Mouse (Mus musculus) stomach, embryonic 15.5 days (tissue): ENCODE data around the gene Uchl3. TPM values are rescaled to one million over a fixed set of nuclear protein-coding genes. Genes with fewer than 3 reads are reported as not detected.

Experiments
- ATAC-seq: fragments of 200-750 bp; cut with Nextera tagmentation; 2 replicates; pipeline ENCODE4 v1.8.0; 2017; ENCODE audit warnings: low read depth, moderate number of reproducible peaks, moderate TSS enrichment; ENCODE audit not compliant: insufficient read depth, low FRiP score
- H3K27ac ChIP-seq: fragments of 300-500 bp; sonication (generic); 2 replicates; pipeline ENCODE4 v1.5.1; 2015; ENCODE audit warnings: mild to moderate bottlenecking, inconsistent platforms
- H3K27me3 ChIP-seq: fragments of 300-500 bp; sonication (generic); replicated peaks from 2 replicates; pipeline ENCODE4 v1.6.1; 2015; ENCODE audit warnings: inconsistent platforms
- H3K36me3 ChIP-seq: fragments of 300-500 bp; sonication (generic); 2 replicates; pipeline ENCODE4 v1.6.1; 2015; ENCODE audit warnings: inconsistent platforms
- H3K4me1 ChIP-seq: fragments of 300-500 bp; sonication (generic); 2 replicates; pipeline ENCODE4 v1.6.1; 2015; ENCODE audit warnings: inconsistent platforms
- H3K4me2 ChIP-seq: fragments of 300-500 bp; sonication (generic); 2 replicates; pipeline ENCODE4 v1.6.1; 2015; ENCODE audit warnings: mild to moderate bottlenecking, inconsistent platforms
- H3K4me3 ChIP-seq: fragments of 300-500 bp; sonication (generic); replicated peaks from 2 replicates; pipeline ENCODE4 v1.5.1; 2015; ENCODE audit warnings: inconsistent platforms
- H3K9ac ChIP-seq: fragments of 300-500 bp; sonication (generic); 2 replicates; pipeline ENCODE4 v1.6.1; 2015; ENCODE audit warnings: inconsistent platforms
- H3K9me3 ChIP-seq: fragments of 300-500 bp; sonication (generic); 2 replicates; pipeline ENCODE4 v1.6.1; 2016; ENCODE audit warnings: inconsistent platforms
- WGBS: fragments of 180-500 bp; shearing (Covaris S2); methylation state at CpG from one replicate; pipeline ENCODE4 v1.1.7; 2015; 5-methylcytosine and 5-hydroxymethylcytosine counted together
- polyA plus RNA-seq: library from polyadenylated mRNA; unstranded; fragments of >200 nt; fragmentation: Nextera tagmentation; extraction: Ambion mirVana; gene quantifications from 2 replicates; pipeline ENCODE4 v1.2.1, GENCODE M21; 2015

Gene Uchl3
- polyA plus RNA-seq, 1 experiment from 2014 or later, result 137 TPM

DNA sequence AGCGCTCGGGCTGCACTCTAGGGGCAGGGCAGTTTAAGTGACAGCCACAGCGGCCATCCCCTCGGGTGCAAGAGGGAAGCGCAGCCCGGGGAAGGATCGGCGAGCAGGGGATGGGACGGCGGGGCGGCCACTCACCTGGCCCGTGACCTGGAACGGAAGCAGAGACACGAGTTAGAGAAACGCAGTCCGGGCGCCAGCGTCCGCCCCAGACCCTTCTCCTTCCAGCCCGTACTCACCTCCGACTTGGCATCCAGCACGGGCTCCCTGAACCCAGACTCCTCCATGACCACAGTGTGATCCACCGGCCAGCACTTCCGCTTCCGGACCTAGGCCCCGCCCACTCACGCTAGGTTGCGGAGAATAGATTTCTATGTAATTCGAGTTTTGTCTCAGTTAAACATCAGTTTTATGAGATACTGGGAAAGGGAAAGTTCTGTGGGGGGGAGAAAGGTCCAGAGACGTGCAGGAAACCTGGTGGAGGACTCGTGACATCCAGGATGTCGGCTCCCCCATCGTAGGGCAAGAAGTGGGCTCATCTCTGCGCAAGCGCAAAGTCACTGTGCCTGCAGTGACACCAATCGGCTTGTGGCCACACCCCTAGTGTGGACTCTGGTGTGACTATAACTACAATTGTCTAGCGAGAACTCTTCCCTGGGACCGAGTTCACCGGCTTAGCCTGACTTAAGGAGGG is 13.5 kb upstream of the Uchl3 start, which contains the start of gene Commd6:
Commd6 (minus strand) TSS at position 534 of the 691 bp plus-strand sequence.
- Histone ChIP-seq H3K4me3 (peak within 1 kb of the TSS; percentile 86), H3K27me3 (no peaks in the 10 kb centered on the region), H3K9me3 (no peaks in the 10 kb centered on the region), H3K4me2 (peak within 1 kb of the TSS; percentile 70), H3K27ac (peak within 1 kb of the TSS; percentile 81), H3K4me1 (peaks cover 3% of the 10 kb centered on the region; the same call in 1 of the 2 replicates), H3K9ac (peak within 1 kb of the TSS; percentile 56), H3K36me3 (no peaks in the 10 kb centered on the region)
- WGBS, result under 1% methylated on average over 39 of the region's 39 CpGs
- ATAC-seq, result peak; percentile 98

- WGBS, result 89% methylated on average over 1 of the region's 1 CpGs
- ATAC-seq, result no peak
- H3K4me1 ChIP-seq, result no peaks in the 10 kb centered on the region
Measured at GRCm38 (mm10) chr14:101644948-101645347, 8.8 kb upstream of the Uchl3 start.

GRCm38 (mm10) chr14:101650551-101650950 is 3.2 kb upstream of the Uchl3 start:
- H3K27ac ChIP-seq, result no peak overlapping the region
- no peak for ATAC-seq
- no peak overlapping the region for H3K9ac ChIP-seq
- WGBS, result 78% methylated on average over 4 of the region's 4 CpGs
- H3K4me2 ChIP-seq, result no peak overlapping the region
- H3K27me3 ChIP-seq, result no peaks in the 10 kb centered on the region
- peaks cover 3% of the 10 kb centered on the region; the same call in 1 of the 2 replicates for H3K4me1 ChIP-seq
- no peak overlapping the region for H3K4me3 ChIP-seq
- H3K36me3 ChIP-seq, result no peaks in the 10 kb centered on the region
- no peaks in the 10 kb centered on the region for H3K9me3 ChIP-seq

More at GRCm38 (mm10) chr14:101644948-101645347, 8.8 kb upstream of the Uchl3 start:
- Histone ChIP-seq H3K4me3 (no peak overlapping the region), H3K36me3 (no peaks in the 10 kb centered on the region), H3K27me3 (no peaks in the 10 kb centered on the region), H3K4me2 (no peak overlapping the region), H3K9ac (no peak overlapping the region), H3K9me3 (no peaks in the 10 kb centered on the region), H3K27ac (no peak overlapping the region)

GRCm38 (mm10) chr14:101652571-101652970 is 1.2 kb upstream of the Uchl3 start:
- no peak overlapping the region for H3K4me2 ChIP-seq
- 83% methylated on average over 6 of the region's 6 CpGs for WGBS
- no peak overlapping the region for H3K27ac ChIP-seq
- H3K9ac ChIP-seq, result no peak overlapping the region
- H3K4me1 ChIP-seq, result peaks cover 3% of the 10 kb centered on the region; the same call in 1 of the 2 replicates
- H3K4me3 ChIP-seq, result no peak overlapping the region
- no peak for ATAC-seq
- H3K36me3 ChIP-seq, result no peaks in the 10 kb centered on the region
- H3K9me3 ChIP-seq, result no peaks in the 10 kb centered on the region
- no peaks in the 10 kb centered on the region for H3K27me3 ChIP-seq

DNA sequence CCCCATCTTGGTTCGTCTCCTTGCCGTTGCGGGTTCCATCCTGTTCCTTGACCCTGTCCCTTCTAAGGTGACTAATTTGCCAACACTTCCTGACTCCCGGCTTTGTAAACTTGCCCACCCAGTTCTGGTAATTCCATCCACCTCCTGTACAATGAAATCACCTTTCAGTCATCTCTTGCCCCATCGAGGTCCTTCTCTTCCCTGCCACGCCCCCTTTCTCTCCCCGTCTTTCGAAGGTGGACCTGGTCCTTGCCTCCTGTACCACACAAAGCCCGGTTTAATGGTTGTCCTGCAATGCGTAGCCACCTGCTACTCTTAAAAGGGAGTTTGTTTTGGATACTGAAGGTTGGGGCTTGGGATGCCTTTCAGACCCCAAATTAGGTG is 751 bp downstream of the Uchl3 start:
- Histone ChIP-seq H3K9me3 (no peaks in the 10 kb centered on the region), H3K4me1 (peaks cover 3% of the 10 kb centered on the region; the same call in 1 of the 2 replicates), H3K36me3 (no peaks in the 10 kb centered on the region), H3K4me3 (peak overlapping the region; percentile 100), H3K9ac (peak overlapping the region; percentile 86), H3K27ac (no peak overlapping the region), H3K4me2 (peak overlapping the region; percentile 87), H3K27me3 (no peaks in the 10 kb centered on the region)
- WGBS, result 1% methylated on average over 10 of the region's 10 CpGs
- ATAC-seq, result no peak

GRCm38 (mm10) chr14:101656307-101656706 is 2.5 kb downstream of the Uchl3 start:
- Histone ChIP-seq H3K36me3 (0 out of 2 replicates have a peak, but pooled peaks cover 2% of the 10 kb centered on the region), H3K4me3 (no peak overlapping the region), H3K27me3 (no peaks in the 10 kb centered on the region), H3K4me2 (no peak overlapping the region), H3K4me1 (peaks cover 3% of the 10 kb centered on the region; the same call in 1 of the 2 replicates), H3K9me3 (no peaks in the 10 kb centered on the region), H3K27ac (no peak overlapping the region), H3K9ac (no peak overlapping the region)
- ATAC-seq, result no peak
- WGBS, result 82% methylated on average over 10 of the region's 10 CpGs

- Histone ChIP-seq H3K27me3 (no peaks in the 10 kb centered on the region), H3K4me3 (no peak overlapping the region), H3K36me3 (0 out of 2 replicates have a peak, but pooled peaks cover 6% of the 10 kb centered on the region), H3K9me3 (no peaks in the 10 kb centered on the region), H3K4me2 (no peak overlapping the region), H3K9ac (no peak overlapping the region), H3K4me1 (no peaks in the 10 kb centered on the region), H3K27ac (no peak overlapping the region)
- WGBS, result 77% methylated on average over 3 of the region's 3 CpGs
- ATAC-seq, result no peak
Measured at GRCm38 (mm10) chr14:101661654-101662412, 8.1 kb downstream of the Uchl3 start.

- no peaks in the 10 kb centered on the region for H3K4me1 ChIP-seq
- H3K9me3 ChIP-seq, result no peaks in the 10 kb centered on the region
- H3K4me3 ChIP-seq, result no peak overlapping the region
- no peaks in the 10 kb centered on the region for H3K27me3 ChIP-seq
- 0 out of 2 replicates have a peak, but pooled peaks cover 6% of the 10 kb centered on the region for H3K36me3 ChIP-seq
- no peak overlapping the region for H3K9ac ChIP-seq
- H3K27ac ChIP-seq, result no peak overlapping the region
- H3K4me2 ChIP-seq, result no peak overlapping the region
- WGBS, result 78% methylated on average over 3 of the region's 3 CpGs
- no peak for ATAC-seq
Measured at GRCm38 (mm10) chr14:101664274-101664673, 10.5 kb downstream of the Uchl3 start.

- 83% methylated on average over 7 of the region's 7 CpGs for WGBS
- Histone ChIP-seq H3K9ac (no peak overlapping the region), H3K4me2 (no peak overlapping the region), H3K36me3 (0 out of 2 replicates have a peak, but pooled peaks cover 3% of the 10 kb centered on the region), H3K9me3 (no peaks in the 10 kb centered on the region), H3K4me1 (no peaks in the 10 kb centered on the region), H3K27me3 (no peaks in the 10 kb centered on the region), H3K27ac (no peak overlapping the region), H3K4me3 (no peak overlapping the region)
- ATAC-seq, result no peak
Measured at GRCm38 (mm10) chr14:101666056-101666455, 12.3 kb downstream of the Uchl3 start.

DNA sequence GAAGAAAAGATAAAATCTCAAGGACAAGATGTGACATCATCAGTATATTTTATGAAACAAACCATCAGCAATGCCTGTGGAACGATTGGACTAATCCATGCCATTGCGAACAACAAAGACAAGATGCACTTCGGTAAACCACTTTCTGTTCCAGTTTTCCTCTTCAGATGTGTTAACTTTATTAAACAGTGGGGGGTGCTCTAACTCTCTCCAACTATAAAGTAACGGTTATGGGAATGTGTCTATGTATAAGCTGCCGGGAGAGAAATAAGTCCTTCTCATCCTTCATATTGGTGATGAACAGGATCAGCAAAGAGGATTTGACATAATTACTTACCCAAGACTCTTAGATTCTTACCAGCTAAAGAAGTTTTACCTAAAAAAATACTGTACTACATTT is 12.8 kb downstream of the Uchl3 start:
- 0 out of 2 replicates have a peak, but pooled peaks cover 3% of the 10 kb centered on the region for H3K36me3 ChIP-seq
- 81% methylated on average over 5 of the region's 5 CpGs for WGBS
- no peaks in the 10 kb centered on the region for H3K4me1 ChIP-seq
- H3K4me3 ChIP-seq, result no peak overlapping the region
- no peak for ATAC-seq
- H3K9ac ChIP-seq, result no peak overlapping the region
- no peak overlapping the region for H3K27ac ChIP-seq
- no peak overlapping the region for H3K4me2 ChIP-seq
- H3K9me3 ChIP-seq, result no peaks in the 10 kb centered on the region
- no peaks in the 10 kb centered on the region for H3K27me3 ChIP-seq

DNA sequence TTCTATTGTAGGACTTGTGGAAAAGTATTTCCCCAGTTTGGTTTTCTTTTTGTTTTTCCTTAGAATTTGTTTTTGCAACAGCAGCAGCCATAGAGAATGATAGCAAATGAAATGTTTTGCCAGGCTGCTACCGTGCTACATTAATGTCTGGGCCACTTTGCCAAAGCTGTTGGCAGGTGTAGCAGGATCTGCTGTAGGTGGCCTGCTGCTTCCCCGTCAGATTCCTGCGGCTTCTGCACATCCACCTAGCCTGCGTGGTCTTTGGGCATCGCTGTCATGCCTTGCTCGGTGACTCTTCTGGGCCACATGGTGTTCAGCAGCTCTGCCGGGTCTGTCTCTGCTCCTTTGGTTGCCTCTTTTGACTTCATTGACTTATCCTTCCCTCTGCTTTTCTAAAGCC is 14.9 kb downstream of the Uchl3 start:
- Histone ChIP-seq H3K9ac (no peak overlapping the region), H3K4me2 (no peak overlapping the region), H3K4me1 (no peaks in the 10 kb centered on the region), H3K27ac (no peak overlapping the region), H3K9me3 (no peaks in the 10 kb centered on the region), H3K36me3 (0 out of 2 replicates have a peak, but pooled peaks cover 3% of the 10 kb centered on the region), H3K4me3 (no peak overlapping the region), H3K27me3 (no peaks in the 10 kb centered on the region)
- ATAC-seq, result no peak
- 95% methylated on average over 7 of the region's 7 CpGs for WGBS

- Histone ChIP-seq H3K4me3 (no peak overlapping the region), H3K4me1 (no peaks in the 10 kb centered on the region), H3K4me2 (no peak overlapping the region), H3K36me3 (peaks cover 3% of the 10 kb centered on the region; the same call in 1 of the 2 replicates), H3K9me3 (no peaks in the 10 kb centered on the region), H3K27ac (no peak overlapping the region), H3K27me3 (no peaks in the 10 kb centered on the region), H3K9ac (no peak overlapping the region)
- no peak for ATAC-seq
- 95% methylated on average over 1 of the region's 1 CpGs for WGBS
Measured at GRCm38 (mm10) chr14:101672226-101672625, 18.5 kb downstream of the Uchl3 start.
